Mouse (Mus musculus): ENCODE data around the gene Cdkal1. TPM values are rescaled to one million over a fixed set of nuclear protein-coding genes. Genes with fewer than 3 reads are reported as not detected.

The Cdkal1 gene
- polyA plus RNA-seq, 1 experiment from 2014 or later, result 35.4 TPM

DNA sequence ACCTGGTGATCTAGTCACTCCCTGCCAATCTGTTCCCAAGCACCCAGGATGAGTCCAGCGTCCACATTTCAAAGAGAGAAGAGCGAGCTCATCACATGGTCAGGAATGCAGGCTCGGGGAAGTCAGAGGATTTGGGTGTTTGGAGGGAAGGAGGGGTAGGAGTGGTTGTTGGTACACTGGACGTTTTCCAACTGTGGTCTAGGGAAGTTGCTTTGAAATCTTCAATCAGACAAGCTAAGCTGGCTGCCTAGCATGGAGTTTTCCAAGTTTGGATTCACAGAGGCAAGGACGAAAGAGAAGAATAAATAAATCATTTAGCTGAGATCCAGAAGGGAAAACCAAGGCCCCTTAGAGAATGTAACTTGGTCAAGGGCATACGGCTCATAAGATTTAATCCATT lies 486.7 kb downstream of the Cdkal1 start:
- no peak overlapping the region for H3K4me3 ChIP-seq (ENCODE audit: low read depth, low read length)
- no peaks in the 10 kb centered on the region for H3K4me1 ChIP-seq (ENCODE audit: insufficient read depth)
- H3K4me2 ChIP-seq, result no peak overlapping the region
- peak; percentile 38; the same call in 1 of the 2 replicates for ATAC-seq (ENCODE audit: insufficient read depth)
- no peak overlapping the region for H3K27ac ChIP-seq (ENCODE audit: low read depth)
- DNase-seq, result peak; percentile 69
- H3K9me3 ChIP-seq (ENCODE audit: low read depth, low read length), result no peaks in the 10 kb centered on the region
- no peak overlapping the region for H3K9ac ChIP-seq
- no peaks in the 10 kb centered on the region for H3K27me3 ChIP-seq (ENCODE audit: insufficient read depth, low read length)
- H3K36me3 ChIP-seq (ENCODE audit: insufficient read depth), result no peaks in the 10 kb centered on the region
- TF ChIP-seq CTCF (IDR thresholded peaks at IDR 0.05; ENCODE audit: low read depth), result no peak
- WGBS, result 33% methylated on average over 6 of the region's 6 CpGs

DNA sequence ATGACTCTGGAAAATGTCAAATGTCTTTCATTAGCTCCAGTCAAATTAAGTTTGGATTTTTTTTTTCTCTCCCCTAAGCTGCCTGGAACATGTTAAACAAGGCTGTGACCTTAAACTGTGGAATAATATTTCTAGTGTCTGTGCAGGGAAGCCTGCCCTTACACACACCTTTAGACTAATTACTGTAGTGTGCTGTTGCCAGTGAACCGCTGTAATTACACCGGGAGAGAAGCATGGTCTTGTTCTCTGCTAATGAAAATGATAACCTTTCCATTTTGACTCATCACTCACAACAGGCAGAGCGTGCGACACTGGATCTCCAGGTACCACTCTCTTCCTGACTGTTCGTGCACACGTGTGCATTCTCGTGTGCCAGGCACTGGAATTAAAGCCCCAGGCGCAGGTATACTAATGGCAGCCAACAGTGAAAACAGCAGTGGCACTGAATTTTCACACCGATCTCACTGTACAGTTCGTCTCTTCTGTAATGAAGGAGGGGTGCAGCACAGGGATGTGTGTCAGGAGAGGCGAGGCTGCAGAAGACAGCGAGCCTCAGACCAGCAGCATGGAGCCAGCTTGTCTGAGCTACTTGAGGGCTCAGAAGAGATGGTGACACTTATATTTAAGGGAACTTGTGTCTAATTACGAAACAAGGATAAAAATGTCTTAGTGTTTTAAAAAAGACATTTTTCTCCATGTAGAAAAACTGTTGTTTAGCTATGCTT lies 490.4 kb downstream of the Cdkal1 start:
- ATAC-seq (ENCODE audit: insufficient read depth) (no peak), DNase-seq (no peak)
- no peak for TF ChIP-seq CTCF (IDR thresholded peaks at IDR 0.05; ENCODE audit: low read depth)
- Histone ChIP-seq H3K9ac (no peak overlapping the region), H3K27ac (ENCODE audit: low read depth) (no peak overlapping the region), H3K9me3 (ENCODE audit: low read depth, low read length) (no peaks in the 10 kb centered on the region), H3K36me3 (ENCODE audit: insufficient read depth) (no peaks in the 10 kb centered on the region), H3K27me3 (ENCODE audit: insufficient read depth, low read length) (no peaks in the 10 kb centered on the region), H3K4me1 (ENCODE audit: insufficient read depth) (no peaks in the 10 kb centered on the region), H3K4me2 (no peak overlapping the region), H3K4me3 (ENCODE audit: low read depth, low read length) (no peak overlapping the region)
- WGBS, result 73% methylated on average over 13 of the region's 13 CpGs

DNA sequence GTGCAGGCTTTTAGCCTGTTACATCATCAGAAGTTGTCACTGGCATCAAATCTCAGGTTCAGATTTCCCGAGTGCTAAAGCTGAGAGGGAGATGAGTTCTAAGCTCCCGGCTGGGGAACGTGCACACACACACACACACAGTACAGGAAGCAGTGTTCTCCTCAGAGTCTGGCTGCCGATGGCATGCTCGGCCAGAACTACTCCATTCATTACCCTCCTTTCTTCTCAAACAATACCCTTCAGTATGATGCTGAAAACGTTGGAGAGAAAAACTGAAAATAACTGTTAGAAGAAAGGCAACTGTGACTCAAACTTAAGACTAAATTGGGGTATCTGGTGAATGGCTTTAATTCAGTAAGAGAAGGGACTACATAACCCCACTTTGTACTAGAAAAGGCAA lies 491.5 kb downstream of the Cdkal1 start:
- no peaks in the 10 kb centered on the region for H3K36me3 ChIP-seq (ENCODE audit: insufficient read depth)
- TF ChIP-seq CTCF (IDR thresholded peaks at IDR 0.05; ENCODE audit: low read depth), result no peak
- H3K4me2 ChIP-seq, result no peak overlapping the region
- no peak overlapping the region for H3K27ac ChIP-seq (ENCODE audit: low read depth)
- H3K9me3 ChIP-seq (ENCODE audit: low read depth, low read length), result no peaks in the 10 kb centered on the region
- no peaks in the 10 kb centered on the region for H3K27me3 ChIP-seq (ENCODE audit: insufficient read depth, low read length)
- ATAC-seq (ENCODE audit: insufficient read depth), result no peak
- H3K4me3 ChIP-seq (ENCODE audit: low read depth, low read length), result no peak overlapping the region
- no peak for DNase-seq
- no peak overlapping the region for H3K9ac ChIP-seq
- no peaks in the 10 kb centered on the region for H3K4me1 ChIP-seq (ENCODE audit: insufficient read depth)
- WGBS, result 31% methylated on average over 6 of the region's 6 CpGs

DNA sequence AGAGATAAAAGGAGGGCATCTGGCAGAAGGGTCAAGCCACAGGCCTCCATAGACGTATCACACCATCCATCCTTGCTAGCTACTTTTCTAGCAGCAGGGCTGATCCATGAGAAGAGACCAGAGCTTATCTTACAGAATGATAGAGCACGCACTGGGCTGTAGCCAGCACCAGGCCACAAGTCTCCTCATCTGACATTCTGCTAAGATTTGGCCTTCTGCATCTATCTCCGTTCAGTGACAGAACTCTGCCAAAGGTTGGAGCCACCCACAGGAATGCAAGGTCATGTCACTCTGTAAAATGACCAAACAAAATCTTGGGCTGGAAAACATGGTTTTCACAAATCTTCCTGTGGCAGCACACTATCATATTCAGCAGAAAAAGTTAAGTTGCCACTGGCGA lies 493.6 kb downstream of the Cdkal1 start:
- no peak overlapping the region for H3K27ac ChIP-seq (ENCODE audit: low read depth)
- H3K36me3 ChIP-seq (ENCODE audit: insufficient read depth), result no peaks in the 10 kb centered on the region
- H3K4me3 ChIP-seq (ENCODE audit: low read depth, low read length), result no peak overlapping the region
- no peaks in the 10 kb centered on the region for H3K4me1 ChIP-seq (ENCODE audit: insufficient read depth)
- no peak overlapping the region for H3K4me2 ChIP-seq
- no peaks in the 10 kb centered on the region for H3K27me3 ChIP-seq (ENCODE audit: insufficient read depth, low read length)
- no peak for DNase-seq
- no peak for TF ChIP-seq CTCF (IDR thresholded peaks at IDR 0.05; ENCODE audit: low read depth)
- no peak overlapping the region for H3K9ac ChIP-seq
- H3K9me3 ChIP-seq (ENCODE audit: low read depth, low read length), result no peaks in the 10 kb centered on the region
- WGBS, result 54% methylated on average over 4 of the region's 4 CpGs
- no peak for ATAC-seq (ENCODE audit: insufficient read depth)

DNA sequence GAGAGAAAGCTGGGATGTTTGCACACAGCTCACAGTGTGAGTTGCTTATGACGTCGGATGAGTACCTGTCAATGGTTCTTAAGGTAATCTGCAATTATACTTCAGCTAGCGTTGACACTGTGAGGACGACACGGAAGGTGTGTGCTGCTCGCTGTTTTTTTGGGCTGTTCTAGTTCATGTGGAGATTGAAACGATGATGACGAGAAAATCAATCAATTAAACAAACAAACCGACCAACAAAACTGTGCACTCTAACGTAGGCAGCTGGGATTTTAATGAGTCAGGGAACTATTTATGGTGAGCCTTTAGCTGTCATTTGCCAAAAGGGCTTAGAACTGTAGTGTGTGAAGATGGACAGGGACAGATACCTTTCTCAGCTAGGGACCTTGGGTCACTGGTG lies 494.6 kb downstream of the Cdkal1 start:
- H3K4me3 ChIP-seq (ENCODE audit: low read depth, low read length), result no peak overlapping the region
- H3K27ac ChIP-seq (ENCODE audit: low read depth), result no peak overlapping the region
- no peaks in the 10 kb centered on the region for H3K27me3 ChIP-seq (ENCODE audit: insufficient read depth, low read length)
- no peaks in the 10 kb centered on the region for H3K36me3 ChIP-seq (ENCODE audit: insufficient read depth)
- DNase-seq (no peak), ATAC-seq (ENCODE audit: insufficient read depth) (no peak)
- no peaks in the 10 kb centered on the region for H3K4me1 ChIP-seq (ENCODE audit: insufficient read depth)
- no peak overlapping the region for H3K4me2 ChIP-seq
- no peaks in the 10 kb centered on the region for H3K9me3 ChIP-seq (ENCODE audit: low read depth, low read length)
- no peak overlapping the region for H3K9ac ChIP-seq
- no peak for TF ChIP-seq CTCF (IDR thresholded peaks at IDR 0.05; ENCODE audit: low read depth)
- WGBS, result 43% methylated on average over 10 of the region's 10 CpGs

DNA sequence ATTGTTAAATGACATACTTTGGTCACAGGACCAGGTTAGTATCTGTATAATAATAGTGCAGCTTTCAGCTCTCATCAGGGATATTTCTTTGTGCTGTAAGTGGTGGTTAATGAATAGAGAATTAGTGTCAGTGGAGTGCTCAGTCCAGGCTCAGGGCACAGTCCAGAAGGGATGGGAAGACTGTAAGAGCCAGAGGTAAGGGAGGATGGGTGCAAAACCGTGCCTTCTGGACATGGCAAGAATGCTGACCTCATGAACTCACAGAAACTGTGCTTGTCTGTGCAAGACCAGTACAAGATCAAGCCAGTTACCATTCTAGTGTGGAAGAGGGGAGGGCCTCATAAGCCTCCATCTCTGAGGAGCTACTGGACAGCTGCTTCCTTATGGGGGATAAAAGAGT lies 496.1 kb downstream of the Cdkal1 start:
- WGBS, result 74% methylated on average over 1 of the region's 1 CpGs
- Histone ChIP-seq H3K27me3 (ENCODE audit: insufficient read depth, low read length) (no peaks in the 10 kb centered on the region), H3K9me3 (ENCODE audit: low read depth, low read length) (no peaks in the 10 kb centered on the region), H3K4me2 (no peak overlapping the region), H3K27ac (ENCODE audit: low read depth) (no peak overlapping the region), H3K9ac (no peak overlapping the region), H3K36me3 (ENCODE audit: insufficient read depth) (no peaks in the 10 kb centered on the region), H3K4me3 (ENCODE audit: low read depth, low read length) (no peak overlapping the region), H3K4me1 (ENCODE audit: insufficient read depth) (no peaks in the 10 kb centered on the region)
- TF ChIP-seq CTCF (IDR thresholded peaks at IDR 0.05; ENCODE audit: low read depth), result no peak
- ATAC-seq (ENCODE audit: insufficient read depth) (no peak), DNase-seq (no peak)

DNA sequence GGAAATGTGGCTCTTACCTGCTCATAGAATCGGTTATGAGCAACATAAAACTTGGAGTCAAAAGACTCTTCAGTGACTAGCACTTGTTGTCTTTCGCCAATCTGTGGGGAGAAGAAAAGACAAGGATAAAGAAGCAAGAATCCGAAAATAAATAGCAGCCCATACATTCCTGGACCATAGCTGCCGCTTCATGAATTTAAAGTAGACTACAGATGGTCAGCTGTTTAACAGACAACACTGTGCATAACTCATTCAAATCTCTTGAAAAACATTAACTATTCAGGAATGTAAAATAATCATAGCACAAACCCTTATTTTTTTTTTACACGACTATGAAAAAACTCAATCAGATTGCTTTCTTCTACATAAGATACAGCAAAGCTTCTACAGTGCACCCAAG lies 498.0 kb downstream of the Cdkal1 start:
- no peak overlapping the region for H3K27ac ChIP-seq (ENCODE audit: low read depth)
- WGBS, result 86% methylated on average over 5 of the region's 5 CpGs
- no peak overlapping the region for H3K4me2 ChIP-seq
- H3K27me3 ChIP-seq (ENCODE audit: insufficient read depth, low read length), result no peaks in the 10 kb centered on the region
- no peak overlapping the region for H3K9ac ChIP-seq
- H3K36me3 ChIP-seq (ENCODE audit: insufficient read depth), result no peaks in the 10 kb centered on the region
- no peak overlapping the region for H3K4me3 ChIP-seq (ENCODE audit: low read depth, low read length)
- no peak for ATAC-seq (ENCODE audit: insufficient read depth)
- H3K4me1 ChIP-seq (ENCODE audit: insufficient read depth), result no peaks in the 10 kb centered on the region
- DNase-seq, result no peak
- no peaks in the 10 kb centered on the region for H3K9me3 ChIP-seq (ENCODE audit: low read depth, low read length)
- TF ChIP-seq CTCF (IDR thresholded peaks at IDR 0.05; ENCODE audit: low read depth), result no peak

DNA sequence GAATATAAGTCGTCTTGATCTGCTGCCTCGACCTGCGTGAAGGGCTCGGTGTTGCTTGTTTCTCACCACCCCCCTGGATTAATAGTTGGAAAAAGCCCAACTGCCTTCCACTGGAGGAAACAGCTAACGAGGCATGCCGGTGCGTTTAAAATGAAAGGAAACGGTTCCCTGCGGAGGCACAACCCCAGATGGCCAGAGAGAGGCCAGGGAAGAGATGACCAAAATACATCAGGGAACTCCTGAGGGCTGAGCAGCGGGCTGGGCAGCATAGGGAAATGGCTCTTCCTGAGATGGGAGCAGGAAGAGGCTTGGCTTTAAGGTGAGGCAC lies 499.4 kb downstream of the Cdkal1 start:
- H3K27me3 ChIP-seq (ENCODE audit: insufficient read depth, low read length), result no peaks in the 10 kb centered on the region
- H3K4me3 ChIP-seq (ENCODE audit: low read depth, low read length), result no peak overlapping the region
- DNase-seq (peak; percentile 47), ATAC-seq (ENCODE audit: insufficient read depth) (no peak)
- no peaks in the 10 kb centered on the region for H3K36me3 ChIP-seq (ENCODE audit: insufficient read depth)
- no peaks in the 10 kb centered on the region for H3K4me1 ChIP-seq (ENCODE audit: insufficient read depth)
- 43% methylated on average over 10 of the region's 10 CpGs for WGBS
- H3K9me3 ChIP-seq (ENCODE audit: low read depth, low read length), result no peaks in the 10 kb centered on the region
- no peak overlapping the region for H3K4me2 ChIP-seq
- H3K27ac ChIP-seq (ENCODE audit: low read depth), result no peak overlapping the region
- TF ChIP-seq CTCF (IDR thresholded peaks at IDR 0.05; ENCODE audit: low read depth), result no peak
- H3K9ac ChIP-seq, result no peak overlapping the region

All from lung, embryonic 14.5 days (tissue).